Comparison of ENCODE assay signal across 34 mouse cellular contexts in genomic region chr2:73547256-73547655, GRCm38 (mm10). TPM values are rescaled to one million over a fixed set of nuclear protein-coding genes. Genes with fewer than 3 reads are reported as not detected.
DNase-seq lines count a peak whose midpoint lies in the region; ATAC-seq and TF ChIP-seq lines count a peak whose summit lies in the region.
"Had no signal": no experiment of that assay in that cellular context is flagged by ENCODE, and none has a peak within 500 bp of the region (broad histone marks: within the 10 kb centered on the region; RNA-seq: fewer than 3 reads in every experiment).

No protein-coding gene starts in this region.

- DNase-seq in liver, adult 2 months (ENCODE audit: extremely low read depth, low read depth, low spot score) = peak; percentile 14
- no peak for DNase-seq in cerebellum, adult 2 months
- DNase-seq: adrenal gland, postnatal 14 days; cerebellum, adult 11 months; cerebellum, postnatal 10 days; gastrocnemius, postnatal 14 days; heart, adult 11 months; heart, postnatal 36 days; kidney, adult 2 months; kidney, postnatal 4 days; layer of hippocampus, postnatal 36 days; lung, embryonic 14.5 days; lung, postnatal 36 days; retina, postnatal 1 day; right cerebral cortex, postnatal 14 days had no signal

- H3K4me3 ChIP-seq in liver, adult 2 months (ENCODE audit: insufficient read depth, low read depth, low read length) = no peak overlapping the region
- no peak overlapping the region for H3K4me3 ChIP-seq in liver, embryonic 12.5 days
- no peak overlapping the region for H3K4me3 ChIP-seq in forebrain, embryonic 15.5 days
- H3K4me3 ChIP-seq in cerebellum, adult 2 months (replicated peaks; ENCODE audit: insufficient read depth, low read depth, low read length) = no peak overlapping the region
- no peak overlapping the region for H3K4me3 ChIP-seq in hindbrain, embryonic 12.5 days
- H3K4me3 ChIP-seq: embryonic facial prominence, embryonic 10.5 days; embryonic facial prominence, embryonic 15.5 days; forebrain, embryonic 13.5 days; hindbrain, embryonic 13.5 days; limb, embryonic 10.5 days; limb, embryonic 15.5 days; liver, embryonic 15.5 days; midbrain, embryonic 13.5 days; neural tube, embryonic 15.5 days had no signal

- ATAC-seq in liver, embryonic 12.5 days = no peak
- ATAC-seq in activated CD4-positive, CD25-positive, alpha-beta regulatory T cell, adult 4 months = peak; percentile 63
- peak; percentile 64 for ATAC-seq in inflammation-experienced regulatory T-cells, adult 6 months
- no peak for ATAC-seq in forebrain, embryonic 15.5 days (replicated peaks)
- no peak for ATAC-seq in hindbrain, embryonic 12.5 days (ENCODE audit: low FRiP score)
- ATAC-seq: forebrain, embryonic 13.5 days; midbrain, embryonic 13.5 days had no signal

- no peaks in the 10 kb centered on the region for H3K36me3 ChIP-seq in liver, adult 2 months (ENCODE audit: control insufficient read depth, insufficient read depth, low read length)
- H3K36me3 ChIP-seq in liver, embryonic 12.5 days = no peaks in the 10 kb centered on the region
- H3K36me3 ChIP-seq in forebrain, embryonic 15.5 days = no peaks in the 10 kb centered on the region
- H3K36me3 ChIP-seq in hindbrain, embryonic 12.5 days = no peaks in the 10 kb centered on the region
- H3K36me3 ChIP-seq: embryonic facial prominence, embryonic 10.5 days; embryonic facial prominence, embryonic 15.5 days; G1E; hindbrain, embryonic 13.5 days; limb, embryonic 10.5 days; limb, embryonic 15.5 days; liver, embryonic 15.5 days; midbrain, embryonic 13.5 days; neural tube, embryonic 15.5 days had no signal

- no peak for TF ChIP-seq POLR2A in liver, adult 2 months (IDR thresholded peaks at IDR 0.05; ENCODE audit: extremely low read depth, insufficient read depth, low read length)
- no peak for TF ChIP-seq POLR2A in cerebellum, adult 2 months (IDR thresholded peaks at IDR 0.05; ENCODE audit: borderline replicate concordance, insufficient read depth, low read length)

- no peak overlapping the region for H3K9ac ChIP-seq in liver, adult 2 months (ENCODE audit: low read depth, low read length)
- H3K9ac ChIP-seq in liver, embryonic 12.5 days = no peak overlapping the region
- H3K9ac ChIP-seq in forebrain, embryonic 15.5 days (replicated peaks) = no peak overlapping the region
- no peak overlapping the region for H3K9ac ChIP-seq in hindbrain, embryonic 12.5 days
- H3K9ac ChIP-seq: embryonic facial prominence, embryonic 15.5 days; forebrain, embryonic 13.5 days; hindbrain, embryonic 13.5 days; limb, embryonic 15.5 days; liver, embryonic 15.5 days; lung, embryonic 14.5 days; midbrain, embryonic 13.5 days; neural tube, embryonic 15.5 days had no signal

- H3K27ac ChIP-seq in liver, adult 2 months (replicated peaks; ENCODE audit: insufficient read depth, low read depth, low read length) = no peak overlapping the region
- H3K27ac ChIP-seq in liver, embryonic 12.5 days = no peak overlapping the region
- no peak overlapping the region for H3K27ac ChIP-seq in forebrain, embryonic 15.5 days (replicated peaks)
- no peak overlapping the region for H3K27ac ChIP-seq in cerebellum, adult 2 months (ENCODE audit: insufficient read depth, low read length)
- H3K27ac ChIP-seq in hindbrain, embryonic 12.5 days = no peak overlapping the region
- H3K27ac ChIP-seq: embryonic facial prominence, embryonic 10.5 days; embryonic facial prominence, embryonic 15.5 days; forebrain, embryonic 13.5 days; hindbrain, embryonic 13.5 days; kidney, postnatal 0 days; limb, embryonic 15.5 days; liver, embryonic 15.5 days; midbrain, embryonic 13.5 days; neural tube, embryonic 15.5 days had no signal

- no peak overlapping the region for H3K4me2 ChIP-seq in liver, embryonic 12.5 days
- H3K4me2 ChIP-seq in forebrain, embryonic 15.5 days (replicated peaks) = no peak overlapping the region
- H3K4me2 ChIP-seq in hindbrain, embryonic 12.5 days (replicated peaks) = no peak overlapping the region
- H3K4me2 ChIP-seq: embryonic facial prominence, embryonic 15.5 days; forebrain, embryonic 13.5 days; heart, embryonic 11.5 days; hindbrain, embryonic 13.5 days; limb, embryonic 15.5 days; liver, embryonic 15.5 days; lung, embryonic 14.5 days; midbrain, embryonic 13.5 days; neural tube, embryonic 15.5 days had no signal

- no peaks in the 10 kb centered on the region for H3K79me2 ChIP-seq in liver, adult 2 months (ENCODE audit: control insufficient read depth, insufficient read depth, low read length)

- no peaks in the 10 kb centered on the region for H3K27me3 ChIP-seq in liver, adult 2 months (ENCODE audit: control insufficient read depth, insufficient read depth, low read length)
- peaks cover 4% of the 10 kb centered on the region; the same call in 1 of the 2 replicates for H3K27me3 ChIP-seq in liver, embryonic 12.5 days (replicated peaks)
- no peaks in the 10 kb centered on the region for H3K27me3 ChIP-seq in forebrain, embryonic 15.5 days
- no peaks in the 10 kb centered on the region for H3K27me3 ChIP-seq in cerebellum, adult 2 months (ENCODE audit: control insufficient read depth, insufficient read depth, low read length)
- 0 out of 2 replicates have a peak, but pooled peaks cover 8% of the 10 kb centered on the region for H3K27me3 ChIP-seq in hindbrain, embryonic 12.5 days
- H3K27me3 ChIP-seq: embryonic facial prominence, embryonic 15.5 days; limb, embryonic 15.5 days had no signal

- no peaks in the 10 kb centered on the region for H3K4me1 ChIP-seq in liver, adult 2 months (ENCODE audit: control insufficient read depth, insufficient read depth, low read length)
- H3K4me1 ChIP-seq in liver, embryonic 12.5 days = no peaks in the 10 kb centered on the region
- no peaks in the 10 kb centered on the region for H3K4me1 ChIP-seq in forebrain, embryonic 15.5 days
- H3K4me1 ChIP-seq in cerebellum, adult 2 months (ENCODE audit: control insufficient read depth, insufficient read depth, low read length) = no peaks in the 10 kb centered on the region
- 0 out of 2 replicates have a peak, but pooled peaks cover 4% of the 10 kb centered on the region for H3K4me1 ChIP-seq in hindbrain, embryonic 12.5 days
- H3K4me1 ChIP-seq: forebrain, embryonic 13.5 days; liver, embryonic 15.5 days; midbrain, embryonic 13.5 days had no signal

- 62% methylated on average over 4 of the region's 4 CpGs for WGBS in liver, adult 2 months
- 64% methylated on average over 4 of the region's 4 CpGs for WGBS in liver, embryonic 12.5 days (ENCODE audit: insufficient replicate concordance)
- WGBS in forebrain, embryonic 15.5 days = 93% methylated on average over 4 of the region's 4 CpGs
- WGBS in cerebellum, adult 2 months = 94% methylated on average over 4 of the region's 4 CpGs
- 94% methylated on average over 4 of the region's 4 CpGs for WGBS in hindbrain, embryonic 12.5 days

- TF ChIP-seq CTCF in liver, adult 2 months (IDR thresholded peaks at IDR 0.05; ENCODE audit: low read depth, low read length) = no peak
- no peak for TF ChIP-seq CTCF in cerebellum, adult 2 months (IDR thresholded peaks at IDR 0.05; ENCODE audit: borderline replicate concordance, insufficient read depth, low read depth, low read length)

- no peaks in the 10 kb centered on the region for H3K9me3 ChIP-seq in liver, embryonic 12.5 days (replicated peaks)
- no peaks in the 10 kb centered on the region for H3K9me3 ChIP-seq in forebrain, embryonic 15.5 days
- H3K9me3 ChIP-seq in hindbrain, embryonic 12.5 days (replicated peaks) = no peaks in the 10 kb centered on the region
- H3K9me3 ChIP-seq: embryonic facial prominence, embryonic 10.5 days; embryonic facial prominence, embryonic 15.5 days; forebrain, embryonic 13.5 days; G1E; hindbrain, embryonic 13.5 days; limb, embryonic 10.5 days; limb, embryonic 15.5 days; liver, embryonic 15.5 days; midbrain, embryonic 13.5 days; neural tube, embryonic 15.5 days had no signal

RNA-seq across cellular contexts. Expression of gene Wipf1, which starts 17.7 kb away (rescaled TPM):
- 1.4 and 1.9 TPM in 2 replicates for total RNA-seq in liver, adult 2 months (2014; rRNA removed)
- 1.3 and 1.7 TPM in 2 replicates for polyA plus RNA-seq in liver, adult 2 months (2012; rRNA removed)
- 5.7 and 6.1 TPM in 2 replicates for polyA plus RNA-seq in liver, embryonic 12.5 days (2016; fragmentation: Nextera tagmentation; extraction: Ambion mirVana)
- polyA plus RNA-seq in activated CD4-positive, CD25-positive, alpha-beta regulatory T cell, adult 4 months (2017; shearing (Covaris generic)) = 10 to 100 TPM; 70.1 to 72.4 TPM
- 100 to 1,000 TPM in 1 of 3 experiments, 10 to 100 TPM in 2; 61.5 to 101 (median 68.3) TPM for polyA plus RNA-seq in inflammation-experienced regulatory T-cells, adult 6 months (2017; shearing (Covaris generic))
- 1.9 and 2.1 TPM in 2 replicates for polyA plus RNA-seq in forebrain, embryonic 15.5 days (2015; fragmentation: Nextera tagmentation; extraction: Ambion mirVana)
- 6.1 and 7.2 TPM in 2 replicates for polyA plus RNA-seq in cerebellum, adult 2 months (2012; rRNA removed)
- 7.3 and 8.7 TPM in 2 replicates for polyA plus RNA-seq in hindbrain, embryonic 12.5 days (2016; fragmentation: Nextera tagmentation; extraction: Ambion mirVana)

RNA-seq across cellular contexts. Expression of gene Chrna1, which starts 32.9 kb away (rescaled TPM):
- total RNA-seq in liver, adult 2 months (2014; rRNA removed) = not detected in 2 replicates
- polyA plus RNA-seq in liver, adult 2 months (2012; rRNA removed) = not detected in 2 replicates
- polyA plus RNA-seq in liver, embryonic 12.5 days (2016; fragmentation: Nextera tagmentation; extraction: Ambion mirVana) = 0.29 and 0.50 TPM in 2 replicates
- not detected for polyA plus RNA-seq in activated CD4-positive, CD25-positive, alpha-beta regulatory T cell, adult 4 months (2017; shearing (Covaris generic))
- polyA plus RNA-seq in inflammation-experienced regulatory T-cells, adult 6 months (2017; shearing (Covaris generic)) = not detected
- 0.11 TPM in 2 replicates for polyA plus RNA-seq in forebrain, embryonic 15.5 days (2015; fragmentation: Nextera tagmentation; extraction: Ambion mirVana)
- polyA plus RNA-seq in cerebellum, adult 2 months (2012; rRNA removed) = 0.03 and 0.08 TPM in 2 replicates
- polyA plus RNA-seq in hindbrain, embryonic 12.5 days (2016; fragmentation: Nextera tagmentation; extraction: Ambion mirVana) = 0.74 and 2.3 TPM in 2 replicates
- total RNA-seq: adrenal gland, postnatal 14 days; heart, postnatal 36 days; monocyte, adult 5-6 weeks had no signal
- polyA plus RNA-seq: G1E; kidney, adult 2 months; small intestine, adult 2 months had no signal

Comparison
In these comparisons a context has a peak if more than half of its experiments do, and no peak if none do; other contexts are left out.
1. ATAC-seq: peak in activated CD4-positive, CD25-positive, alpha-beta regulatory T cell, adult 4 months (single experiment) and inflammation-experienced regulatory T-cells, adult 6 months (single experiment); none in liver, embryonic 12.5 days (single experiment), forebrain, embryonic 15.5 days (single experiment) and hindbrain, embryonic 12.5 days (single experiment).